Mouse (Mus musculus) limb, embryonic 14.5 days (tissue): ENCODE data around the gene Slc25a39. TPM values are rescaled to one million over a fixed set of nuclear protein-coding genes. Genes with fewer than 3 reads are reported as not detected.

ENCODE experiments used
- ATAC-seq: fragments of 200-750 bp; cut with Nextera tagmentation; 2 replicates; pipeline ENCODE4 v1.8.0; 2017; ENCODE audit warnings: low read depth, moderate number of reproducible peaks, moderate TSS enrichment; ENCODE audit not compliant: low FRiP score
- DNase-seq: peaks from one replicate; pipeline ENCODE4 v3.0.0-alpha.2; 2015; ENCODE audit warnings: low spot score
- H3K27ac ChIP-seq: fragments of 300-500 bp; sonication (generic); replicated peaks from 2 replicates; pipeline ENCODE4 v1.5.1; 2014; ENCODE audit warnings: low read depth, mild to moderate bottlenecking, low read length, moderate library complexity, mixed read lengths
- H3K27me3 ChIP-seq: fragments of 300-500 bp; sonication (generic); 2 replicates; pipeline ENCODE4 v1.6.1; 2014; ENCODE audit warnings: low read length, mixed read lengths; ENCODE audit not compliant: control insufficient read depth, insufficient read depth
- H3K36me3 ChIP-seq: fragments of 300-500 bp; sonication (generic); 2 replicates; pipeline ENCODE4 v1.6.1; 2014; ENCODE audit warnings: mild to moderate bottlenecking, low read length, moderate library complexity, mixed read lengths; ENCODE audit not compliant: control insufficient read depth, insufficient read depth
- H3K4me1 ChIP-seq: fragments of 300-500 bp; sonication (generic); 2 replicates; pipeline ENCODE4 v1.6.1; 2014; ENCODE audit warnings: antibody characterized with exemption, low read length, mixed read lengths; ENCODE audit not compliant: control insufficient read depth, insufficient read depth
- H3K4me2 ChIP-seq: fragments of 300-500 bp; sonication (generic); replicated peaks from 2 replicates; pipeline ENCODE4 v1.6.1; 2014; ENCODE audit warnings: low read depth, mild to moderate bottlenecking, low read length, moderate library complexity; ENCODE audit not compliant: severe bottlenecking
- H3K4me3 ChIP-seq: fragments of 300-500 bp; sonication (generic); replicated peaks from 2 replicates; pipeline ENCODE4 v1.5.1; 2014; ENCODE audit warnings: low read length
- H3K9ac ChIP-seq: fragments of 300-500 bp; sonication (generic); 2 replicates; pipeline ENCODE4 v1.6.1; 2014; ENCODE audit warnings: mild to moderate bottlenecking, low read depth, low read length, moderate library complexity; ENCODE audit not compliant: severe bottlenecking
- H3K9me3 ChIP-seq: fragments of 300-500 bp; sonication (generic); 2 replicates; pipeline ENCODE4 v1.6.1; 2016; ENCODE audit warnings: low read length; ENCODE audit not compliant: control insufficient read depth
- POLR2A ChIP-seq: fragments of 200-500 bp; IDR thresholded peaks from 2 replicates; pipeline ENCODE4 v1.8.0; 2012; ENCODE audit warnings: inconsistent platforms, mild to moderate bottlenecking, moderate library complexity, borderline replicate concordance; ENCODE audit not compliant: insufficient read depth, insufficient read length; ENCODE audit errors: extremely low read depth
- WGBS: fragments of 180-500 bp; shearing (Covaris S2); extraction: QIAGEN DNeasy Blood & Tissue Kit; methylation state at CpG from one replicate; pipeline ENCODE4 v1.1.7; 2014; 5-methylcytosine and 5-hydroxymethylcytosine counted together
- polyA plus RNA-seq, 2 experiments: library from polyadenylated mRNA; depleted of rRNA in 1 of 2; stranded (reverse) in 1 of 2; unstranded in 1 of 2; fragments of >200 nt; fragmentation: Nextera tagmentation in 1 of 2; extraction: Ambion mirVana in 1 of 2; gene quantifications; 2 replicates each; pipeline versions ENCODE4 v1.2.1 to v1.2.3; 2012 to 2014

Slc25a39 gene
- polyA plus RNA-seq, 2 experiments = 120 to 179 TPM

DNA sequence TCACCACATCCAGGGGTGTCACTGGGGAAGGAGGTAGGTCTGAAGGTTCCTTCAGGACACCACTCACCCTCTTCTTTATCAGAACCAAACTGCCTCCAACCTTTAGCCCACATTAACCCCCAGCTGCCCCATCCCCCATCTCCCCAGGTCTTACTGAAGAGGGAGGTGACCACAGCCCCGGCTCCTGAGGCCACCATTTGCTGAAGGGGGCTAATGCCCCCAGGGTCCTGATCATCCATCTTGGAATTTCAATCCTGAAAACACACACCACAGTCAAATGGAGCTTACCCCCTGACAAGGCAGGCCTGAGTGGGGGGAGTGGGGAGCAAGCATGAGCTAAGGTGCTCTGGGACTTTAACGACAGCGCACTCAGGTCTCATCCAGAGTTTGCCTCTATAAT lies 1.3 kb downstream of the Slc25a39 start:
- peak overlapping the region; percentile 72 for H3K9ac ChIP-seq
- H3K27ac ChIP-seq = peak overlapping the region; percentile 83
- no peaks in the 10 kb centered on the region for H3K9me3 ChIP-seq
- ATAC-seq = no peak
- H3K27me3 ChIP-seq = peaks cover 11% of the 10 kb centered on the region; the same call in 1 of the 2 replicates
- DNase-seq = no peak
- peak overlapping the region; percentile 96 for H3K4me2 ChIP-seq
- H3K36me3 ChIP-seq = peaks cover 32% of the 10 kb centered on the region
- peak overlapping the region; percentile 67 for H3K4me3 ChIP-seq
- WGBS = 9% methylated on average over 3 of the region's 3 CpGs
- H3K4me1 ChIP-seq = peaks cover 8% of the 10 kb centered on the region
- TF ChIP-seq POLR2A = no peak

DNA sequence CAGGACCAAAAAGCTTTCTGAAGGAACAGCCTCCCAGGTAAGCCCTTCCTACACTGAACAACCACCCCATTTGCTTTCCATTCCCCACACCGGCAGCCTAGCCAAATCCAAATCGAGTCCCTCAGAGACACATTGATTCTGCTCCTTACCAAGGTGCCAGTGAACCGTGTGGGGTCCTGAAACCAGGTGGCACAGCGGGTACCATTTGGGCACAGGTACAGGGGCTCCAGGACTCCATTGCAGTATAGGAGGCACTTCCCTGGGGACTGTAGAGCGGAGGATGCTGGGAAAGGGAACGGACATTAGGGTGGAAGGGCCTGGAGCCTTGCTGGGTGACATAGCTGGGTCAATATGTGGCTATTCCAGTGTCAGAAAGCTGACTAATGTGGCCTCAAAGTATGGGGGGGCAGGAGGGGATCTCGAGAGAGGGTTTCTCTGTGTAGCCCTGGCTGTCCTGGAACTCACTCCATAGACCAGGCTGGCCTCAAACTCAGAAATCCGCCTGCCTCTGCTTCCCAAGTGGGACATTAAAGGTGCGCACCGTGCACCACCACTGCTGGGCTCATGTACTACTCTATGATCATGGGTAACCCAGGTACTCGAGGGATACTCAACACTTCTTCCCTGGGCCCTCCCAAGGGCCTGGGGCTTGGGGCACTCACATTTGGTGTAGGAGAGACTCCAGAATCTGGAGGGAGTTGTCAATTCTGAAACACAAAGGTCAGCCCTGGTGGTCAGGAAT lies 2.0 kb downstream of the Slc25a39 start:
- Histone ChIP-seq H3K36me3 (peaks cover 32% of the 10 kb centered on the region), H3K27me3 (peaks cover 15% of the 10 kb centered on the region; the same call in 1 of the 2 replicates), H3K27ac (no peak overlapping the region), H3K9ac (peak overlapping the region; percentile 72), H3K4me2 (peak overlapping the region; percentile 96; the same call in 1 of the 2 replicates), H3K9me3 (no peaks in the 10 kb centered on the region), H3K4me1 (peaks cover 8% of the 10 kb centered on the region), H3K4me3 (peak overlapping the region; percentile 67)
- ATAC-seq (no peak), DNase-seq (no peak)
- TF ChIP-seq POLR2A = no peak
- 85% methylated on average over 11 of the region's 11 CpGs for WGBS

DNA sequence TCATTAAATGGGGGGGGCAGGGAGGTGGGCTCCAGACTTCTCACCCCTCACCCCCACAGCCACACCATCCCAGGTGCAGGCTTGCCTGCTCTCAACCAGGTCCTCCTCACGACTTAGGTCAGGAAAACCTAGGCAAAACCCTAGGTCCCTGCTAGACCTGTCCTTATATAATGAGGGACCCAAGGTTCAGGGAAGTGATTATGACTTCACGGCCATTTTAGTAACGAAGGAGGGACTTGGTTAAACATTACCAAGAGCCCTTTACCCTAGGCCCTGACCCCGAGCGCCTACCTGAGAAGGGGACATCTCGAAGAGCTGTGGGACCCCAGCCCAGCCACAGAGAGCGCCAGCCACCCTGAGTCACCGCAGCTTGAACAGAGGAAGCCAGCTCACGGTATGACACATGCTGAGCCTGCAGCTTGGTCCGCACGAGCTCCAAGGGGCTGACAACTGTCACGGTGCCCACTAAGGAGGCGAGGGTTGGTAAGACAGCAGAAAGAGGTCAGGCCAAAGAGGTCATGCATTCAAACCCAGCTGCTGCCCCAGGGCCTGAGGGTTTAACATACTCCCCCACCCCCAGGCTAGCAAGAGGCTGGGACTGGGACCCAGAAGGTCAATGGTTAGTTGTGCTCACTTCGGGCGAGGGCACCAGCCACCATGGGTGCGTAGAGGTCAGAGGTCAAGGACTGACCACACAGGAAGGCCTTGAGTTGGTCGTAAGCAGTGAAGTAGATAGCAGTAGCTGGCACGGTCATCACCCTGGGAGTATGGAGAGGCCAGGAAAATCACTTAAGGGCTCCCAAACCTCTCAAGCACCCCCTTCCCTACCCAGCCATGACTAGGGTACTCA lies 3.4 kb downstream of the Slc25a39 start:
- 89% methylated on average over 18 of the region's 18 CpGs for WGBS
- H3K4me3 ChIP-seq = no peak overlapping the region
- DNase-seq (no peak), ATAC-seq (no peak)
- peaks cover 32% of the 10 kb centered on the region for H3K36me3 ChIP-seq
- peaks cover 28% of the 10 kb centered on the region for H3K27me3 ChIP-seq
- H3K4me1 ChIP-seq = peaks cover 12% of the 10 kb centered on the region
- TF ChIP-seq POLR2A = no peak
- no peak overlapping the region for H3K9ac ChIP-seq
- H3K4me2 ChIP-seq = no peak overlapping the region
- no peak overlapping the region for H3K27ac ChIP-seq
- H3K9me3 ChIP-seq = no peaks in the 10 kb centered on the region

DNA sequence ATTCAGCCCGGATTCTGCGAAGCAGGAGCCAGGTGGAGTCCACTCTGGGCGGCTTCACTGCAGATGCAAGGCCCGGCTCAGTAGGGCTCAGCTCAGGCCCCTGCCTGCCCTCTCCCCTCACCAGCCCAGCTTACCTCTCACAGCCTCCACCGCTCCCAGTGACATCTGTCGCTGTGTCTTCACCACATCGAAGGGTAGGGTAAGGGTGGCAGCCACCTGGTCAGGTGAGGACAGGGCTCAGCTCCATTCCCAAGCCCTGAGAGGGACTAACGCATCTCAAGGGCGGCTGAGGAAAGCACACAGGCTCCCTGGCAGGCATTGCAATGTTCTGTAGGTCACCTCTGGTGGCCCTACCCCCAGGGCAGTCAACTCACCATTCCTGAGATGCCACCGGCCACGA lies 4.1 kb downstream of the Slc25a39 start:
- ATAC-seq (no peak), DNase-seq (no peak)
- H3K4me1 ChIP-seq = peaks cover 12% of the 10 kb centered on the region
- H3K9me3 ChIP-seq = no peaks in the 10 kb centered on the region
- TF ChIP-seq POLR2A = no peak
- H3K27ac ChIP-seq = no peak overlapping the region
- peaks cover 32% of the 10 kb centered on the region for H3K36me3 ChIP-seq
- WGBS = 92% methylated on average over 11 of the region's 11 CpGs
- no peak overlapping the region for H3K9ac ChIP-seq
- H3K4me3 ChIP-seq = no peak overlapping the region
- no peak overlapping the region for H3K4me2 ChIP-seq
- peaks cover 36% of the 10 kb centered on the region for H3K27me3 ChIP-seq

DNA sequence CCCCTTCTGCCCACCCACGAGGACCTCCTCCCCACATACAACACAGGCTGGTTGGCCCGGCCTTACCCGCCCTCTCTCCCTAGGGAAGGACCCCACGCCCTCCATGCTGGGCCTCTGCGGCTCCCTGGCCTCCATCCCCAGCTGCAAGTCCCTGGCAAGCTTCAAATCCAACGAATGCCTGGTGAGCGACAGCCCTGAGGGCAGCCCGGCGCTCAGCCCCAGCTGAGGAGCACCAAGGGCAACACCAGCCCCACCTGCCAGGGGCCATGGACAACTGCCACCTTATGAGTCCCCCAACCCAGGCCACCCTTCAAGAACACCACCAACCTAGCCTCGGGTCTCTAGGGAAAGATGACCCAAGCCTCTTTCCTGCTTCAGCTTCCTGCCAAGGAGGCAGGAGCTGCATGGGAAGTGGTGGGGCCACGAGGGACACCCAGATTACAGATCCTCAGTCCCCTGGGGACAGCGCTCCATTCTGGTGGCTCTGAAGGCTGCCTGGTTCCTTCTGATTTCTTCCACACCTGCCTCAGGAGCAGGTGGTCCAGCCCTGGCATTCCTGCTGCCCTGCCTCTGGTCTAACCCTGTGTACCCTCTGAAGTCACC lies 5.7 kb downstream of the Slc25a39 start:
- Histone ChIP-seq H3K27me3 (peaks cover 45% of the 10 kb centered on the region), H3K4me2 (no peak overlapping the region), H3K9ac (no peak overlapping the region), H3K36me3 (peaks cover 32% of the 10 kb centered on the region), H3K4me1 (peaks cover 12% of the 10 kb centered on the region), H3K4me3 (no peak overlapping the region), H3K27ac (no peak overlapping the region), H3K9me3 (no peaks in the 10 kb centered on the region)
- DNase-seq (no peak), ATAC-seq (no peak)
- no peak for TF ChIP-seq POLR2A
- 62% methylated on average over 11 of the region's 12 CpGs for WGBS
